Mouse (Mus musculus) small intestine, adult 2 months (tissue): ENCODE results near the gene Msantd2.

Experiments
- CTCF ChIP-seq: fragments of 200-500 bp; IDR thresholded peaks from 2 replicates; pipeline ENCODE4 v1.5.1; 2012; ENCODE audit warnings: low read depth, mild to moderate bottlenecking, control low read depth, inconsistent platforms, low read length, moderate library complexity, mixed read lengths; ENCODE audit not compliant: insufficient replicate concordance, insufficient read length; ENCODE audit errors: extremely low read depth
- POLR2A ChIP-seq: fragments of 200-500 bp; IDR thresholded peaks from 2 replicates; pipeline ENCODE4 v1.6.1; 2012; ENCODE audit warnings: low read depth, mild to moderate bottlenecking, control low read depth, inconsistent platforms, low read length, moderate library complexity

- TF ChIP-seq CTCF (no peak), POLR2A (no peak)
Measured at GRCm38 (mm10) chr9:37456481-37456910, 32.6 kb upstream of the Msantd2 start.
